Mouse (Mus musculus): ENCODE data around the gene Pias4. TPM values are rescaled to one million over a fixed set of nuclear protein-coding genes. Genes with fewer than 3 reads are reported as not detected.

Pias4 gene
- polyA plus RNA-seq, 1 experiment from 2014 or later, result 29.1 TPM

Small RNA genes within 50 kb of the gene (microRNA-seq; reads per million reads assigned to microRNA genes)
- gene Mir5615-1 (not detected), gene Mir5615-2 (not detected)

Other genes starting within 250 kb of the Pias4 start
- gene Lmnb2, start 249.7 kb downstream of the Pias4 start, polyA plus RNA-seq (2015; fragmentation: Nextera tagmentation; extraction: Ambion mirVana), result 22.0 and 32.1 TPM in 2 replicates
- gene Gadd45b, start 237.8 kb downstream of the Pias4 start, polyA plus RNA-seq (2015; fragmentation: Nextera tagmentation; extraction: Ambion mirVana), result 30.8 and 34.1 TPM in 2 replicates
- gene Gng7, start 153.0 kb downstream of the Pias4 start, polyA plus RNA-seq (2015; fragmentation: Nextera tagmentation; extraction: Ambion mirVana), result 1.1 and 1.9 TPM in 2 replicates
- 0.29 TPM in 1 of 2 replicates, not detected in the other for gene Diras1, start 142.3 kb downstream of the Pias4 start, polyA plus RNA-seq (2015; fragmentation: Nextera tagmentation; extraction: Ambion mirVana)
- gene Slc39a3, start 130.5 kb downstream of the Pias4 start, polyA plus RNA-seq (2015; fragmentation: Nextera tagmentation; extraction: Ambion mirVana), result 7.1 and 11.8 TPM in 2 replicates
- 133 and 166 TPM in 2 replicates for gene Sgta, start 107.7 kb downstream of the Pias4 start, polyA plus RNA-seq (2015; fragmentation: Nextera tagmentation; extraction: Ambion mirVana)
- 22.3 and 31.6 TPM in 2 replicates for gene Thop1, start 97.9 kb downstream of the Pias4 start, polyA plus RNA-seq (2015; fragmentation: Nextera tagmentation; extraction: Ambion mirVana)
- gene Creb3l3, start 69.0 kb downstream of the Pias4 start, polyA plus RNA-seq (2015; fragmentation: Nextera tagmentation; extraction: Ambion mirVana), result 0.48 and 0.99 TPM in 2 replicates
- 130 and 153 TPM in 2 replicates for gene Map2k2, start 62.0 kb downstream of the Pias4 start, polyA plus RNA-seq (2015; fragmentation: Nextera tagmentation; extraction: Ambion mirVana)
- gene Zbtb7a, start 32.7 kb downstream of the Pias4 start, polyA plus RNA-seq (2015; fragmentation: Nextera tagmentation; extraction: Ambion mirVana), result 25.6 and 31.0 TPM in 2 replicates
- gene Eef2, start 8.7 kb upstream of the Pias4 start, polyA plus RNA-seq (2015; fragmentation: Nextera tagmentation; extraction: Ambion mirVana), result 350 and 441 TPM in 2 replicates
- 38.4 and 43.1 TPM in 2 replicates for gene Dapk3, start 15.1 kb upstream of the Pias4 start, polyA plus RNA-seq (2015; fragmentation: Nextera tagmentation; extraction: Ambion mirVana)
- gene 4930442H23Rik, start 15.9 kb upstream of the Pias4 start, polyA plus RNA-seq (2015; fragmentation: Nextera tagmentation; extraction: Ambion mirVana), result not detected in 2 replicates
- 7.3 and 9.1 TPM in 2 replicates for gene Nmrk2, start 34.1 kb upstream of the Pias4 start, polyA plus RNA-seq (2015; fragmentation: Nextera tagmentation; extraction: Ambion mirVana)
- gene Atcay, start 62.9 kb upstream of the Pias4 start, polyA plus RNA-seq (2015; fragmentation: Nextera tagmentation; extraction: Ambion mirVana), result 0.25 and 1.1 TPM in 2 replicates
- gene Zfr2, start 65.2 kb upstream of the Pias4 start, polyA plus RNA-seq (2015; fragmentation: Nextera tagmentation; extraction: Ambion mirVana), result 6.0 and 7.5 TPM in 2 replicates
- 1.6 and 3.6 TPM in 2 replicates for gene Matk, start 85.0 kb upstream of the Pias4 start, polyA plus RNA-seq (2015; fragmentation: Nextera tagmentation; extraction: Ambion mirVana)
- gene Mrpl54, start 99.0 kb upstream of the Pias4 start, polyA plus RNA-seq (2015; fragmentation: Nextera tagmentation; extraction: Ambion mirVana), result 208 and 226 TPM in 2 replicates
- 42.3 and 61.2 TPM in 2 replicates for gene Apba3, start 99.0 kb upstream of the Pias4 start, polyA plus RNA-seq (2015; fragmentation: Nextera tagmentation; extraction: Ambion mirVana)
- 3.2 and 4.3 TPM in 2 replicates for gene Tjp3, start 123.7 kb upstream of the Pias4 start, polyA plus RNA-seq (2015; fragmentation: Nextera tagmentation; extraction: Ambion mirVana)
- 26.2 and 38.2 TPM in 2 replicates for gene Pip5k1c, start 125.0 kb upstream of the Pias4 start, polyA plus RNA-seq (2015; fragmentation: Nextera tagmentation; extraction: Ambion mirVana)
- 23.5 and 34.1 TPM in 2 replicates for gene Cactin, start 153.2 kb upstream of the Pias4 start, polyA plus RNA-seq (2015; fragmentation: Nextera tagmentation; extraction: Ambion mirVana)
- 11.3 and 17.9 TPM in 2 replicates for gene Tbxa2r, start 160.8 kb upstream of the Pias4 start, polyA plus RNA-seq (2015; fragmentation: Nextera tagmentation; extraction: Ambion mirVana)
- gene Gipc3, start 175.3 kb upstream of the Pias4 start, polyA plus RNA-seq (2015; fragmentation: Nextera tagmentation; extraction: Ambion mirVana), result 0.04 TPM in 1 of 2 replicates, not detected in the other
- 82.8 and 83.4 TPM in 2 replicates for gene Hmg20b, start 182.6 kb upstream of the Pias4 start, polyA plus RNA-seq (2015; fragmentation: Nextera tagmentation; extraction: Ambion mirVana)
- 11.7 and 22.3 TPM in 2 replicates for gene Mfsd12, start 189.6 kb upstream of the Pias4 start, polyA plus RNA-seq (2015; fragmentation: Nextera tagmentation; extraction: Ambion mirVana)
- 0.81 and 2.2 TPM in 2 replicates for gene 4930404N11Rik, start 197.9 kb upstream of the Pias4 start, polyA plus RNA-seq (2015; fragmentation: Nextera tagmentation; extraction: Ambion mirVana)
- gene Fzr1, start 210.6 kb upstream of the Pias4 start, polyA plus RNA-seq (2015; fragmentation: Nextera tagmentation; extraction: Ambion mirVana), result 66.5 and 84.1 TPM in 2 replicates
- gene Dohh, start 216.5 kb upstream of the Pias4 start, polyA plus RNA-seq (2015; fragmentation: Nextera tagmentation; extraction: Ambion mirVana), result 65.2 and 79.9 TPM in 2 replicates
- 2.2 and 2.3 TPM in 2 replicates for gene Gm48551, start 216.5 kb upstream of the Pias4 start, polyA plus RNA-seq (2015; fragmentation: Nextera tagmentation; extraction: Ambion mirVana)
- 0.84 and 0.91 TPM in 2 replicates for gene Gm48552, start 221.1 kb upstream of the Pias4 start, polyA plus RNA-seq (2015; fragmentation: Nextera tagmentation; extraction: Ambion mirVana)
- gene Smim24, start 225.1 kb upstream of the Pias4 start, polyA plus RNA-seq (2015; fragmentation: Nextera tagmentation; extraction: Ambion mirVana), result 3.9 and 4.1 TPM in 2 replicates